Mouse (Mus musculus) layer of hippocampus, adult 11-12 months (tissue): ENCODE results near the gene Clpp.
A peak's percentile ranks its signal among the peaks of the same experiment; 100 is the strongest.

ENCODE experiments used
- DNase-seq: peaks from one replicate; pipeline ENCODE4 v3.0.0; 2022; ENCODE audit warnings: low spot score

The Clpp gene

GRCm38 (mm10) chr17:56990115-56990746 is at the start of gene Clpp:
Clpp (plus strand) TSS chr17:56990305.
- DNase-seq, result peak; percentile 97

GRCm38 (mm10) chr17:56950915-56951314 is 39.2 kb upstream of the Clpp start:
- peak; percentile 56 for DNase-seq

- no peak for DNase-seq
These were observed 37.5 kb upstream of the Clpp start for GRCm38 (mm10) chr17:56952639-56953038.

DNA sequence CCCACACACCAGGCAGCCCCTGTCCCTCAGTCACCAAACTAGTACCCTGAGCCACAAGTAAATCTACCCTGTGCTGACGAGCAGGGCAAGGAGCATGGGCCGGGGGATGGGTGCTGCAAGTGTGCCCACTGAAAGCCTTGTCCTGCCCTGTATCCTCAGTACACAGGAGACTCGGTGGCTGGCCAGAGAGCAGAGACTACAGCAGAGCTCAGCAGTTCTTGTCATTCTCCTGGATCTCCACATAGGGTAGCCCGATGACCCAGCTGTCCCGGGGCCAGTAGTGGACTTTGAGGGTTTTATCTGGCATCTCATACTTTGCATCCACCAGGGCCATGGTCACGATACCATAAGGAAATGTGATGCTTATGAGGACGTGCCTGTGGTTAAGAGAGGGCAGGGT is 35.2 kb upstream of the Clpp start:
- no peak for DNase-seq

- DNase-seq, result no peak
These were observed 32.2 kb upstream of the Clpp start for GRCm38 (mm10) chr17:56957763-56958429.

- no peak for DNase-seq
These were observed 31.4 kb upstream of the Clpp start for GRCm38 (mm10) chr17:56958667-56959066.

GRCm38 (mm10) chr17:56961880-56962279 is 28.2 kb upstream of the Clpp start:
- DNase-seq, result no peak

- no peak for DNase-seq
These were observed 27.3 kb upstream of the Clpp start for GRCm38 (mm10) chr17:56962642-56963405.

DNA sequence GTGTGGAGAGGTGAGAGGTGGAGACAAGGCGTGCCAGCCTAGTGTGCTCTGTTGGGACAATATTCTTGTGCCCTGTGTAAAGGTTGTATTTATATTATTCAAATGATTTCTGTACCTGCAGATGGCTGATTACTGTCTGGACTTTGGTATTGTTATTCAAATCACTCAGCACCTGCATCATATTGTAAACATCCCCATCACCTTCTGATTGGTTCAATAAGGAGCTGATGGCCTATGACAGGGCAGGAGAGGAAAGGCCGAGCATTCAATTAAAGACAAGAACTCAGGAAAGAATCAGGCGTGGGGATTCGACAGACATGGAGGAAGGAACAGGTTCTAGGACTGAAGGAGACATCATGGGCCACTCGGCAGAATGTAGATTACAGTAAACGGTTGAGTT is 26.5 kb upstream of the Clpp start:
- no peak for DNase-seq

DNA sequence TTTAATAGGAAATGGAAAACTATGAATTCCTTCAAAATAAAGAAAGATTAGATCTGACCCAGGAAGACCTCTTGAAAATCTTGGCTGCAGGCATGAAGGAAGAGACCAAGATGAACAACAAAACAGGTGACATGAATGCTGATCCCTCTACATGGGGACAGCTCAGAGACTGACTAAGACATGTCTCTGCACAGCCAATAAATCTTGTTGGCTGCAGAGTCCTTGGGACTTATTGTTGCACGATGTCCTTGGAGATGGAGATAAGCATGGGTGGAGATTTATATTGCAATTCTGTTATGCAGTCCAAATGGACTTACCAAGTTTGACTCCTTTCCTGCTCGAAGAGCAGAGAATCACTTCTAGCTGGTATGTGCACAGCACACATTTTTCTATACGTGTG is 20.8 kb upstream of the Clpp start:
- DNase-seq, result no peak

- no peak for DNase-seq
These were observed 20.0 kb upstream of the Clpp start for GRCm38 (mm10) chr17:56970081-56970480.

GRCm38 (mm10) chr17:56973956-56974707 is 16.0 kb upstream of the Clpp start:
- no peak for DNase-seq

GRCm38 (mm10) chr17:56974708-56975240 is 15.3 kb upstream of the Clpp start:
- DNase-seq, result no peak

- no peak for DNase-seq
These were observed 14.7 kb upstream of the Clpp start for GRCm38 (mm10) chr17:56975391-56975790.

GRCm38 (mm10) chr17:56976531-56977390 is 13.3 kb upstream of the Clpp start:
- DNase-seq, result no peak

DNA sequence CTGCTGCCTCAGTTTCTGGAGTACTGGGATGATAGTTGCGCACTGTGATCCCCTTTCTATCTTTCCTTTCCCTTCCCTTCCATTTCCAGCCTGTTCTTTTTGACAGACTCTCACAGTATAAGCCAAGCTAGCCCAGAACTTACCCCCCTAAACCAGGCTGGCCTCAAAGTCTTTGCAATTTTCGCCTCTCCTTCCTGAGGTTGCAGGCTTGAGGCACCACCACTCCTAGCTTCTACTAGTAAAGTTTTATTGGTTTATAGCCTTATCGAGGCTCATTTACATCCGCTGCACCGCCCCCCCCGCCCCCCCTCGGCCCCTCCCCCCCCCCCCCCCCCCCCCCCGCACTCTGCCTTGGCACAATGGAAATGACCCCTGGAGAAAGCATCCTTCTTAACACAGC is 10.6 kb upstream of the Clpp start:
- DNase-seq, result no peak

- DNase-seq, result no peak
These were observed 9.1 kb upstream of the Clpp start for GRCm38 (mm10) chr17:56981049-56981448.

DNA sequence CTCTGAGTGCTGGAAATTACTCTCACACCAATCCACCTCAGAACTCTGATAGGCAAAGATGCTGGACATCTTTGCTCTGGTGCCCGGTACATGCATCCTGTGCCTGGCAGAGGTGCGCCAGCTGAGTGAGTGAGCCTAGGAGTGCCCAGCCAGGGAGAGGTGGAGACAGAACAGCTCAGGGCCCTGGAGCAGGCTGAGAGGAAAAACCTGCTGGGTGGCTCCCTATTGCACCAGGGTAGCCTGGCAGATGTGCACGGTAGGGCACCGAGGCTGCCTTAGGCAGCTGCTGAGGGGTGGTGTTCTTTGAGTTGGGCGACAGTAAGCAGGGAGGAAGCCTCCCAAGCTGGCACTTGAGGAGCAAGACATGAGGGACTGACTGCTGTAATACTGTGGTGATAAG is 8.1 kb upstream of the Clpp start, which contains the start of gene Acer1:
Gene Acer1, minus strand, starts transcription at position 114 of the 400 bp plus-strand sequence.
- no peak for DNase-seq

DNA sequence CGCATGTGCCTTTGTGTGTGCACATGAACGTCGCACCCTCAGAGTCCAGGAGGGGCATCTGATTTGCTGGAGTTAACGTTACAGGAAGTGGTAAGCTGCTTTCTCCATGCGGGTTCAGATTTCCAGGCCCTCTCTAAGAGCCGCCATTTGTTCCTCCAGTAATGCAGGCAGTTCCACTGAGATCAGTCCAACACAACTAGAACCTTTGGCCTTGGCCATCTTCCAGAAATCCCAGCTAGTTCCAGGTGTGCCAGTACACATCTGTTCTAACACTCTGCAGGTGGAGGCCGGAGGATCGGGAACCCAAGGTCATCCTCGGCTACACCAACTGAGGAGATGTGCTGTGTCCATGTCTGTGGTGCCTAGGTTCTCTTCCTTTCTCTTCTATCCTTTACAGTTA is 5.2 kb upstream of the Clpp start:
- DNase-seq, result no peak

DNA sequence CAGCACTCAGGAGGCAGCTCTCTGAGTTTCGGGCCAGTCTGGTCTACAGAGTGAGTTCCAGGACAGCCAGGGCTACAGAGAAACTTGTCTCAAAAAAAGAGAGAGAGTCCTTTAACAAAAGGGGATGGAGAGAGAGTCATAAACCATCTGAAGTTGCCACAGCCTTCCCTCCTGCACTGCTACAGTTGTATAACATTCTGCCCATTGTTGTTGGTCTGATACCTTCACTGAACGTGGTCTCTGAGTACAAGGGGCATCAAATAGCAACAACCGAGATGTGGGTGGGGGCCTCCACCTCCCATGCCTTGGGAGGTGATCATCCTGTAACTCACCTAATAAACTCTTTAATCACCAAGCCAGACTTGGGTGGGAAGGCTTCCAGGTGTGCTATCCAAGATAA is 4.4 kb upstream of the Clpp start:
- DNase-seq, result no peak
